Mouse (Mus musculus) heart, adult 8-10 months (tissue): Measurements from ENCODE around the gene Ebf1. TPM values are rescaled to one million over a fixed set of nuclear protein-coding genes. Genes with fewer than 3 reads are reported as not detected.

Source experiments
- DNase-seq: peaks from one replicate; pipeline ENCODE4 v3.0.0; 2022; ENCODE audit warnings: low spot score
- total RNA-seq, 4 experiments: library from RNA; stranded (reverse); gene quantifications; 2 replicates each; pipeline ENCODE4 v1.2.4; 2022

Gene Ebf1
- total RNA-seq, 4 experiments from 2014 or later: 10.5 to 15.1 (median 11.7) TPM

- DNase-seq: no peak
Measured at GRCm38 (mm10) chr11:44702716-44703486, 85.8 kb downstream of the Ebf1 start.

DNA sequence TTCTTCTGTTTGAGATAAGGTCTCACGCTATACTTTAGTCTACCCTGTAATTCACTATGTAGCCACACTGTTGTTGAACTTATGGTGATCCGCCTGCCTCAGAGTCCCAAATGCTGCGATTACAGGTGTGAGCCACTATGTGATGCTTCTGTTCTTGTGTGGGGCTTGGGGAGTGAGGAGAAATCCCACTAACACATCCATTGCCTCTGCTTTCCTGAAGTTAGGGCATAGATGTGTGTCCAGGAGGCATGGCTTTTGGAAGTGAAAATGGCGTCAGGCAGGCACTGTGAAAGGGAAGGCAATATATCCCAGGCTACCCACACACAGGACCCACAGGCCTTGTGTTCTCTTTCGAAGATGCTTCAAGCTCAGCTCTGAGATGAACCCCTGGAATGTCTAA, 86.8 kb downstream of the Ebf1 start:
- DNase-seq: no peak

GRCm38 (mm10) chr11:44705811-44706210, 88.7 kb downstream of the Ebf1 start:
- no peak for DNase-seq

DNA sequence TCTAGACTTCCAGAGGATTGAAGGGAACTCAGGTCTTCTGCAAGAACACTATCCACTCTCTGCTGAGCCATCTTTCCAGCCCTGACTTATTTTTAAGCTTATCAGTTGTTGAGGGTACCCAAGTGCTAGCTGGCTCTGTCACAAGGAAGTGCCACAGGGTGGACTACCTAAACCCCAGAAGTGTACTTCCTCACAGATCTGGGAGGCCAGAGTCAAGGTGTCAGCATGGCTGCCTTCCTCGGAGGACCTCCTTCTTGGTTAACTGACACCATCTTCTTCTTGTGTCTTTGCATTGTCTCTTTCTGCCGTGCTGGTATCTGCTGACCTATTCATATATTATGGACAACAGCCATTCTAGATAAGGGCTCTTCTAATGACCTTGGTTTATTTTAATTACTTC, 89.3 kb downstream of the Ebf1 start:
- DNase-seq: no peak

GRCm38 (mm10) chr11:44707381-44708289, 90.5 kb downstream of the Ebf1 start:
- DNase-seq: no peak

- DNase-seq: no peak
Measured at GRCm38 (mm10) chr11:44708290-44708685, 91.2 kb downstream of the Ebf1 start.

GRCm38 (mm10) chr11:44709073-44709618, 92.0 kb downstream of the Ebf1 start:
- no peak for DNase-seq

GRCm38 (mm10) chr11:44709869-44710460, 92.8 kb downstream of the Ebf1 start:
- DNase-seq: no peak

GRCm38 (mm10) chr11:44710861-44711260, 93.7 kb downstream of the Ebf1 start:
- no peak for DNase-seq

GRCm38 (mm10) chr11:44714188-44714587, 97.1 kb downstream of the Ebf1 start:
- DNase-seq: no peak

GRCm38 (mm10) chr11:44715776-44716175, 98.7 kb downstream of the Ebf1 start:
- peak; percentile 16 for DNase-seq

GRCm38 (mm10) chr11:44716928-44717327, 99.8 kb downstream of the Ebf1 start:
- peak; percentile 37 for DNase-seq

- DNase-seq: no peak
Measured at GRCm38 (mm10) chr11:44717636-44718035, 100.5 kb downstream of the Ebf1 start.

DNA sequence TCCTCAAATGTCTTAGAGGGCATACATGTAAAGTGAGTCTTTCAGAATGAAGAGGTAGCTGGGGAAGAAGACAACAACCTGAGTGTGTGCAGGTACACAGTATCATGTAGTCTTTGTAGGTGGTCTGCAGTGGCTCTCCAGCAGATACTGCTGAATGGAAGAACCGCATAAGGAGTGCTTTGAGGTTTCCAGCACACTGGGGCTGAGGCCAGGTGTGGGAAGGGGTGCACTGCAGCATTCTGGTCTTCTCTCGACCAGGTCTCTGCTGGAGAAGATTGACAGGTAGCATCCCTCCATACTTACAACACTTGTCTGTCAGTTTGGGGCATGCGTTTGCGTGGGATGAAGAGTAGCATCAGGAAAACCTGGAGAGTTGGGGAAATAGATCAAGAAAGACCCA, 104.9 kb downstream of the Ebf1 start:
- no peak for DNase-seq

DNA sequence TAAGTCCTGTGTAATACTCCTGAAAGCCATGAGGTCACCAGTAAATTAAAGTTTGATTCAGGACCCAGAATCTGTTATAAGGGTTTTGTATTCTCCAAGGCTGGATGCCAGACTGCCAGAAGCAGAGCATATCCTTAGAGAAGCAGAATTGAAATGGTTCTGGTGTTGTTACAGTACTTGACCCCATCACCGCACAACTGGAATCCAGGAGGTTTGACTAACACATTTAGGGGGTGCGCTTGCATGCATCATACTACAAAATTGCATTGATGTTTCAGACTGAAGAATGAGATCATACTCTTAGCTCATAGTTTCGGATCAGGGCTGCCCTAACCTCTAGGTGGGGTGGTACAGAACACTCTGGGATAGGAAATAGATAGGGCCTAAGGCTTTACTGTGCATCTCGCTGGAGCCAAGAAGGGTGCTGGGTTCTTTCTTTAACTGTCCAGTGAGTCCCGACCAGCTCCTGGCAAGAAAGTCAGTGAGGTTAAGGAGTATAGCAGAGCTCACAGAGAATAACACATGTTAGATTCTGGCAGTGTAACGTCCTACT, 106.9 kb downstream of the Ebf1 start:
- DNase-seq: peak; percentile 6

- DNase-seq: no peak
Measured at GRCm38 (mm10) chr11:44725732-44726131, 108.6 kb downstream of the Ebf1 start.

DNA sequence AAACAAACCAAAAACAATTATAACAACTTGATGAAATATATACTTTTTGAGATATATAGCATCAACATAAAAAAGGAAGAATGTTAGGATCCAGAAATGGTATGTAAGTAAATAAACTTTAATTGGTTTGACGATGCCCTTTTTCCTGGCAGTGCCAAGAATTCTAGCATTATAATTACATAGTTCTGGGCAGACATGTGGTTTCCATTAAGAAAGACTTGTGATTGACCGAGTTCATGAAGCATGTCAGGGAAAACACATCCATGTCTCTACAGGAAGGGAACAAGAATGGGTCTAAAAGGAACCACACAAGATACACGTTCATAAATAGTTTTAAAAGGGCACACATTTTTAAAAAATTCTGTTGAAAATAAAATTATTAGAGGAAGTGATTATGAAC, 110.3 kb downstream of the Ebf1 start:
- DNase-seq: no peak

GRCm38 (mm10) chr11:44727821-44728220, 110.7 kb downstream of the Ebf1 start:
- DNase-seq: no peak

- no peak for DNase-seq
Measured at GRCm38 (mm10) chr11:44728271-44728670, 111.2 kb downstream of the Ebf1 start.

DNA sequence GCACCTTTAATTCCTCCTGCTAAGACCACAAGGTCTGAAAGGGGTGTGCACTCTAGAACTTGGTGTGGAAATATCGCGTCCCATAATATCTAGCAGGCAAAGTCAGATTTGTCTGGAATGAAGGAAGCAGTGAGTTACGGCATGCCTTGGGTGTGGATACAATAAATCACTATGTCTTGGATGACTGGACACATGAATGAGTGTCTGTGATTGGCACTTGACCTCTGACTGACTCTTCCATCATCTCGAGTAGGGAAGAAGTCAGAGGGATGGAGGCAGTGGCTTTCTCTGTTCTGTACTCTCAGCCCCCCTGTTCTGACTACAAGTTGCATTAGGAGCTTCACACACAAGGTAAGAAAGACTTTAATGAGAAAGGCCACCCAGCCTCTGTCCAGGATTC, 112.8 kb downstream of the Ebf1 start:
- DNase-seq: no peak

DNA sequence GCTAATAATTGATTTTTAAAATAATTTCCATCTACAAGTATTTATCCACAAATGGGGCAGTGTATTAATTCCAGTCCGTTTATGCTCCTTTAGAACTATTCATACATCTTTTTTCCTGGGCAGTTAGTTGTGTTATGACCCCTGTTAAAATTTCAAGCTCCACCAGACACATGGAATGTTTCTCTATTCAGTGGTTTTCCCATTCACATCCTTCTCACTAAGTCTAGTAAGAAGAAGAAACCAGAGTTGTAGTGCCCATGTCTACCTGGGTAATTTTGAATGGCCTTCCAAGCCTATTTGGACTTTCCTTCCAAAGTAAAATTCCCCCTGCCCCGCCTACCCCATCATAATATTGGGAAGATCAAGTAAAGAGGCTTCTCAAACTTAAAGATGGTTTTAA, 114.6 kb downstream of the Ebf1 start:
- no peak for DNase-seq

- no peak for DNase-seq
Measured at GRCm38 (mm10) chr11:44733276-44733675, 116.2 kb downstream of the Ebf1 start.
